Mouse (Mus musculus) cortical plate, adult 2 months (tissue): Measurements from ENCODE around the gene Rgs3. TPM values are rescaled to one million over a fixed set of nuclear protein-coding genes. Genes with fewer than 3 reads are reported as not detected.

ENCODE experiments used
- H3K27ac ChIP-seq: fragments of 200-500 bp; 2 replicates; pipeline ENCODE4 v1.5.1; 2012; ENCODE audit warnings: low read length, control low read depth, inconsistent platforms; ENCODE audit not compliant: insufficient read depth
- H3K4me1 ChIP-seq: fragments of 200-500 bp; 2 replicates; pipeline ENCODE4 v1.6.1; 2011; ENCODE audit warnings: low read length; ENCODE audit not compliant: control insufficient read depth, insufficient read depth
- H3K4me3 ChIP-seq: fragments of 200-500 bp; 2 replicates; pipeline ENCODE4 v1.5.1; 2011; ENCODE audit warnings: mild to moderate bottlenecking, low read length, control low read depth; ENCODE audit not compliant: insufficient read depth
- CTCF ChIP-seq: fragments of 200-500 bp; IDR thresholded peaks from 2 replicates; pipeline ENCODE4 v1.5.1; 2011; ENCODE audit warnings: mild to moderate bottlenecking, control low read depth, low read length; ENCODE audit not compliant: insufficient read depth; ENCODE audit errors: extremely low read depth
- POLR2A ChIP-seq: fragments of 200-500 bp; IDR thresholded peaks from 2 replicates; pipeline ENCODE4 v1.6.1; 2011; ENCODE audit warnings: mild to moderate bottlenecking, low read length, control low read depth; ENCODE audit not compliant: insufficient read depth; ENCODE audit errors: extremely low read depth
- polyA plus RNA-seq: library from polyadenylated mRNA; depleted of rRNA; stranded (reverse); fragments of >200 nt; gene quantifications from 2 replicates; pipeline ENCODE4 v1.2.3, GENCODE M21; 2012

Rgs3 gene
- polyA plus RNA-seq, 1 experiment, result 40.2 TPM

GRCm38 (mm10) chr4:62691625-62692024 lies 132.0 kb downstream of the Rgs3 start:
- no peak overlapping the region for H3K4me3 ChIP-seq
- no peaks in the 10 kb centered on the region for H3K4me1 ChIP-seq
- TF ChIP-seq POLR2A, result no peak
- no peak for TF ChIP-seq CTCF
- H3K27ac ChIP-seq, result no peak overlapping the region

GRCm38 (mm10) chr4:62693839-62694238 lies 134.2 kb downstream of the Rgs3 start:
- no peak overlapping the region for H3K27ac ChIP-seq
- no peak; the same call in 1 of the 2 replicates for TF ChIP-seq CTCF
- TF ChIP-seq POLR2A, result no peak
- H3K4me3 ChIP-seq, result no peak overlapping the region
- H3K4me1 ChIP-seq, result peaks cover 3% of the 10 kb centered on the region

- Histone ChIP-seq H3K4me1 (peaks cover 3% of the 10 kb centered on the region), H3K4me3 (no peak overlapping the region), H3K27ac (no peak overlapping the region)
- TF ChIP-seq CTCF (no peak), POLR2A (no peak)
Observed at GRCm38 (mm10) chr4:62694703-62695439, 135.2 kb downstream of the Rgs3 start.

- H3K27ac ChIP-seq, result no peak overlapping the region
- H3K4me3 ChIP-seq, result no peak overlapping the region
- peaks cover 3% of the 10 kb centered on the region for H3K4me1 ChIP-seq
- TF ChIP-seq POLR2A, result no peak
- no peak for TF ChIP-seq CTCF
Observed at GRCm38 (mm10) chr4:62695523-62695922, 135.9 kb downstream of the Rgs3 start.

- H3K27ac ChIP-seq, result no peak overlapping the region
- peak; percentile 66 for TF ChIP-seq CTCF
- no peak for TF ChIP-seq POLR2A
Observed at GRCm38 (mm10) chr4:62695946-62696345, 136.3 kb downstream of the Rgs3 start.

GRCm38 (mm10) chr4:62696699-62697404 lies 137.2 kb downstream of the Rgs3 start:
- Histone ChIP-seq H3K4me3 (no peak overlapping the region), H3K27ac (no peak overlapping the region), H3K4me1 (peaks cover 3% of the 10 kb centered on the region)
- no peak for TF ChIP-seq CTCF
- no peak for TF ChIP-seq POLR2A

More at GRCm38 (mm10) chr4:62695946-62696345, 136.3 kb downstream of the Rgs3 start:
- Histone ChIP-seq H3K4me3 (no peak overlapping the region), H3K4me1 (peaks cover 3% of the 10 kb centered on the region)

- Histone ChIP-seq H3K27ac (no peak overlapping the region), H3K4me1 (peaks cover 3% of the 10 kb centered on the region), H3K4me3 (no peak overlapping the region)
- TF ChIP-seq CTCF (peak; percentile 98), POLR2A (no peak)
Observed at GRCm38 (mm10) chr4:62697469-62697868, 137.8 kb downstream of the Rgs3 start.

GRCm38 (mm10) chr4:62698521-62698920 lies 138.9 kb downstream of the Rgs3 start:
- no peak overlapping the region for H3K4me3 ChIP-seq
- H3K4me1 ChIP-seq, result peaks cover 3% of the 10 kb centered on the region

GRCm38 (mm10) chr4:62699191-62699812 lies 139.7 kb downstream of the Rgs3 start:
- Histone ChIP-seq H3K27ac (peak overlapping the region; percentile 19), H3K4me3 (peak overlapping the region; percentile 54), H3K4me1 (peaks cover 3% of the 10 kb centered on the region)
- no peak for TF ChIP-seq CTCF
- TF ChIP-seq POLR2A, result peak; percentile 97

More at GRCm38 (mm10) chr4:62698521-62698920, 138.9 kb downstream of the Rgs3 start:
- no peak for TF ChIP-seq POLR2A
- no peak for TF ChIP-seq CTCF
- no peak overlapping the region for H3K27ac ChIP-seq
